Mouse (Mus musculus) liver, embryonic 16.5 days (tissue): Measurements from ENCODE around the gene Fam19a2. TPM values are rescaled to one million over a fixed set of nuclear protein-coding genes. Genes with fewer than 3 reads are reported as not detected.

ENCODE experiments used
- ATAC-seq: fragments of 200-750 bp; cut with Nextera tagmentation; 2 replicates; pipeline ENCODE4 v1.8.0; 2017; ENCODE audit warnings: low read depth, mild to moderate bottlenecking, moderate number of reproducible peaks, moderate library complexity
- H3K27ac ChIP-seq: fragments of 300-500 bp; sonication (generic); 2 replicates; pipeline ENCODE4 v1.5.1; 2014; ENCODE audit warnings: mild to moderate bottlenecking, low read length
- H3K27me3 ChIP-seq: fragments of 300-500 bp; sonication (generic); 2 replicates; pipeline ENCODE4 v1.6.1; 2014; ENCODE audit warnings: low read depth, low read length, mixed read lengths; ENCODE audit not compliant: control insufficient read depth, insufficient read depth
- H3K36me3 ChIP-seq: fragments of 300-500 bp; sonication (generic); 2 replicates; pipeline ENCODE4 v1.6.1; 2014; ENCODE audit warnings: mild to moderate bottlenecking; ENCODE audit not compliant: control insufficient read depth, insufficient read depth
- H3K4me1 ChIP-seq: fragments of 300-500 bp; sonication (generic); 2 replicates; pipeline ENCODE4 v1.6.1; 2014; ENCODE audit warnings: low read depth, low read length, mixed read lengths; ENCODE audit not compliant: control insufficient read depth
- H3K4me2 ChIP-seq: fragments of 300-500 bp; sonication (generic); 2 replicates; pipeline ENCODE4 v1.6.1; 2014; ENCODE audit warnings: low read depth, low read length, mixed read lengths
- H3K4me3 ChIP-seq: fragments of 300-500 bp; sonication (generic); 2 replicates; pipeline ENCODE4 v1.5.1; 2014; ENCODE audit warnings: low read depth, mild to moderate bottlenecking, low read length
- H3K9ac ChIP-seq: fragments of 300-500 bp; sonication (generic); 2 replicates; pipeline ENCODE4 v1.6.1; 2014; ENCODE audit warnings: low read depth, low read length
- H3K9me3 ChIP-seq: fragments of 300-500 bp; sonication (generic); replicated peaks from 2 replicates; pipeline ENCODE4 v1.6.1; 2016; ENCODE audit warnings: low read length; ENCODE audit not compliant: control insufficient read depth
- WGBS: fragments of 180-500 bp; shearing (Covaris S2); extraction: QIAGEN DNeasy Blood & Tissue Kit; methylation state at CpG from one replicate; pipeline ENCODE4 v1.1.7; 2014; ENCODE audit not compliant: insufficient replicate concordance; 5-methylcytosine and 5-hydroxymethylcytosine counted together
- polyA plus RNA-seq: library from polyadenylated mRNA; unstranded; fragments of >200 nt; fragmentation: Nextera tagmentation; extraction: Ambion mirVana; gene quantifications from 2 replicates; pipeline ENCODE4 v1.2.1, GENCODE M21; 2015

Gene Fam19a2
- polyA plus RNA-seq, 1 experiment from 2014 or later, result 0.24 TPM

DNA sequence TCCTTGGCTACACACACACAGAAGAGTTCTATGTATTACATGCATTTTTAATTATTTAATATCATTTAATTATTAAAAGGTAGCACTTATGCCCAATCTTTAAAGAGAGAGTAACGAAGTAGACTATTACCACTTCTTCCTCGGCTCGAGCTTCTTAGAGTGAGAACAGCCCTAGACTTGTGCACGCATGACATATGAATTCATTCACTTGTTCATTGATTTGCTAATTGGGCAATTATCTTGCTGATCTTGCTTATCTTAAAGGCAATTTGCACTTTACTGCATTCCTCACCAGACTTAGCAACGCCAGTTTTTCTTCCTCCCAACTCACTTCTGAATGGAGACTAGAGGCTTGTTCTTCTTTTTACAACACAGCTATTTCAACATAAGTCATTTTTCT, 196.7 kb downstream of the Fam19a2 start:
- Histone ChIP-seq H3K9ac (no peak overlapping the region), H3K36me3 (no peaks in the 10 kb centered on the region), H3K9me3 (no peaks in the 10 kb centered on the region), H3K4me2 (no peak overlapping the region), H3K27me3 (no peaks in the 10 kb centered on the region), H3K4me1 (no peaks in the 10 kb centered on the region), H3K27ac (no peak overlapping the region), H3K4me3 (no peak overlapping the region)
- WGBS, result 59% methylated on average over 5 of the region's 5 CpGs
- ATAC-seq, result no peak

- Histone ChIP-seq H3K27me3 (no peaks in the 10 kb centered on the region), H3K9me3 (no peaks in the 10 kb centered on the region), H3K27ac (no peak overlapping the region), H3K9ac (no peak overlapping the region), H3K36me3 (no peaks in the 10 kb centered on the region), H3K4me1 (no peaks in the 10 kb centered on the region), H3K4me3 (no peak overlapping the region), H3K4me2 (no peak overlapping the region)
- no peak for ATAC-seq
- 35% methylated on average over 3 of the region's 3 CpGs for WGBS
These were observed 198.5 kb downstream of the Fam19a2 start for GRCm38 (mm10) chr10:123462305-123462704.

GRCm38 (mm10) chr10:123514749-123515148, 251.0 kb downstream of the Fam19a2 start:
- H3K4me2 ChIP-seq, result no peak overlapping the region
- H3K4me1 ChIP-seq, result no peaks in the 10 kb centered on the region
- no peak for ATAC-seq
- H3K27me3 ChIP-seq, result no peaks in the 10 kb centered on the region
- no peak overlapping the region for H3K9ac ChIP-seq
- H3K27ac ChIP-seq, result no peak overlapping the region
- WGBS, result 66% methylated on average over 3 of the region's 3 CpGs
- H3K4me3 ChIP-seq, result no peak overlapping the region
- H3K36me3 ChIP-seq, result no peaks in the 10 kb centered on the region
- H3K9me3 ChIP-seq, result no peaks in the 10 kb centered on the region

GRCm38 (mm10) chr10:123520613-123521012, 256.8 kb downstream of the Fam19a2 start:
- ATAC-seq, result no peak
- WGBS, result 64% methylated on average over 2 of the region's 2 CpGs

DNA sequence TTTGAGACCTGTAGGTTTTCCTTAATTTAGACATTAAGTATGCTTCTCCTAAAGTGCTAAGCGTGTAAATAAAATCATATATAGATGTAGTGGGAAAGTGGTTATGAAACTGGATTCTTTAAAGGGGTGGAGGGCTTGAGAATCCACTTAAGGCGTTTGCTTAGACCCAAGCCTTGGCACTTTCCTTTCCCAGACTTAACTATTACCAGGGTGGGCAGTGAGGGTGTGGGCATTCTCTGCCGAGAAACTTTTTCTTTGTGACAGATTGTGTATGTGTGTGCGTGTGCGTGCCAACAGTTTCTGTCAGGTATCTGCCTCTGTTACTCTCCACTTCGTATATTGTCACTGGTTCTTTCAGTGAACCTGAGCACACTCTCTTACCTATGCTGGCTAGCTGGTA, 257.4 kb downstream of the Fam19a2 start:
- no peaks in the 10 kb centered on the region for H3K9me3 ChIP-seq
- H3K36me3 ChIP-seq, result no peaks in the 10 kb centered on the region
- no peak overlapping the region for H3K27ac ChIP-seq
- H3K4me2 ChIP-seq, result no peak overlapping the region
- ATAC-seq, result no peak
- no peak overlapping the region for H3K4me3 ChIP-seq
- 65% methylated on average over 6 of the region's 6 CpGs for WGBS
- H3K9ac ChIP-seq, result no peak overlapping the region
- no peaks in the 10 kb centered on the region for H3K27me3 ChIP-seq
- no peaks in the 10 kb centered on the region for H3K4me1 ChIP-seq

More at GRCm38 (mm10) chr10:123520613-123521012, 256.8 kb downstream of the Fam19a2 start:
- Histone ChIP-seq H3K4me1 (no peaks in the 10 kb centered on the region), H3K4me2 (no peak overlapping the region), H3K27ac (no peak overlapping the region), H3K27me3 (no peaks in the 10 kb centered on the region), H3K9me3 (no peaks in the 10 kb centered on the region), H3K4me3 (no peak overlapping the region), H3K36me3 (no peaks in the 10 kb centered on the region), H3K9ac (no peak overlapping the region)

- H3K4me2 ChIP-seq, result no peak overlapping the region
- H3K4me3 ChIP-seq, result no peak overlapping the region
- no peak for ATAC-seq
- no peak overlapping the region for H3K27ac ChIP-seq
- H3K4me1 ChIP-seq, result no peaks in the 10 kb centered on the region
- no peak overlapping the region for H3K9ac ChIP-seq
- H3K36me3 ChIP-seq, result no peaks in the 10 kb centered on the region
- no peaks in the 10 kb centered on the region for H3K9me3 ChIP-seq
- 68% methylated on average over 5 of the region's 5 CpGs for WGBS
- no peaks in the 10 kb centered on the region for H3K27me3 ChIP-seq
These were observed 261.6 kb downstream of the Fam19a2 start for GRCm38 (mm10) chr10:123525424-123525823.

DNA sequence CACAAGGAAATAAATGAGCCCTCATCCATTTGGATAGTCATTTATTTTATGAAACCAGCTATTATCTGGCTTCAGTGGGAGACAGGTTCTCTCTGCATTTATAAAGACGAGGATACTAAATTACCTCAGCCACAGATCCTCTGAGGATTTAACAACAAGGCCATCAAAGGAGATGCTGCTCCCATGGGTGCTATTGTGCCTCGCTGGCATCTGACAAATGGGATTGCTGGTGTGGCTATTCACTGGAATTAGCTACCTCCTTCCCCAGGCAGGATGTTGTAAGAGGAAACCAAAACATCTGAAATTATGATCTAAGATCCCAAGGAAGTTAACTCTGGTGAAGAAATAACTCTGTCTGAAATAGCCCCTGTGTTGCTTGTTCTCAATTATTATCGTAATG, 262.3 kb downstream of the Fam19a2 start:
- no peak overlapping the region for H3K27ac ChIP-seq
- no peaks in the 10 kb centered on the region for H3K36me3 ChIP-seq
- no peak overlapping the region for H3K4me3 ChIP-seq
- H3K9me3 ChIP-seq, result no peaks in the 10 kb centered on the region
- no peaks in the 10 kb centered on the region for H3K4me1 ChIP-seq
- no peaks in the 10 kb centered on the region for H3K27me3 ChIP-seq
- H3K4me2 ChIP-seq, result no peak overlapping the region
- WGBS, result 50% methylated on average over 3 of the region's 3 CpGs
- no peak for ATAC-seq
- no peak overlapping the region for H3K9ac ChIP-seq

GRCm38 (mm10) chr10:123536143-123536542, 272.3 kb downstream of the Fam19a2 start:
- Histone ChIP-seq H3K4me3 (no peak overlapping the region), H3K36me3 (no peaks in the 10 kb centered on the region), H3K27ac (no peak overlapping the region), H3K4me2 (no peak overlapping the region), H3K9ac (no peak overlapping the region), H3K9me3 (no peaks in the 10 kb centered on the region; the same call in 1 of the 2 replicates), H3K4me1 (no peaks in the 10 kb centered on the region), H3K27me3 (no peaks in the 10 kb centered on the region)
- 38% methylated on average over 4 of the region's 4 CpGs for WGBS
- no peak for ATAC-seq

DNA sequence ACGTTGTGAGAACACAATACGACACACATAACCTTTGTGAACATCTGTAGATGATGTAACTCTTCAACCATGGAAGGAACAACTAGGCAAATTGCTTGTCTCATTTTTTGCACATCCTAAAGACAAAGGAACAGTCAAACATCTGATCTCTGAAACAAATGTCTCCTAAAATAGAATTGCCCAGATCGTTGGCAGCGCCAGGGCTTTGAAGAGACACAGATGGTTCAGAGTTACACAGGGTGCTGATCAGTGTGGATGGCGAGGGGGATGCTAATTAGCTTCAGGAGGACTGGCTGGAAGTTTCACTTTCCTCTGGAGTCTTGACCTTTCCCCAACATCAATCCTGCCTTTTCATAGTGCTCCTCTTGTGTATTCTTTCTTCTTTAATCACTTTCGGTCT, 284.6 kb downstream of the Fam19a2 start:
- Histone ChIP-seq H3K4me3 (no peak overlapping the region), H3K9me3 (no peaks in the 10 kb centered on the region), H3K9ac (no peak overlapping the region), H3K4me2 (no peak overlapping the region), H3K27me3 (no peaks in the 10 kb centered on the region), H3K27ac (no peak overlapping the region), H3K36me3 (no peaks in the 10 kb centered on the region), H3K4me1 (no peaks in the 10 kb centered on the region)
- 57% methylated on average over 6 of the region's 6 CpGs for WGBS
- ATAC-seq, result no peak
